Mouse (Mus musculus): ENCODE measurements around the gene Herc1. TPM values are rescaled to one million over a fixed set of nuclear protein-coding genes. Genes with fewer than 3 reads are reported as not detected.
A peak's percentile ranks its signal among the peaks of the same experiment; 100 is the strongest.

The Herc1 gene
- polyA plus RNA-seq, 1 experiment from 2014 or later: 42.5 TPM

GRCm38 (mm10) chr9:66515680-66516210 lies 165.5 kb downstream of the Herc1 start:
- WGBS: 84% methylated on average over 10 of the region's 10 CpGs
- Histone ChIP-seq H3K9ac (no peak overlapping the region), H3K36me3 (peaks cover 69% of the 10 kb centered on the region)

DNA sequence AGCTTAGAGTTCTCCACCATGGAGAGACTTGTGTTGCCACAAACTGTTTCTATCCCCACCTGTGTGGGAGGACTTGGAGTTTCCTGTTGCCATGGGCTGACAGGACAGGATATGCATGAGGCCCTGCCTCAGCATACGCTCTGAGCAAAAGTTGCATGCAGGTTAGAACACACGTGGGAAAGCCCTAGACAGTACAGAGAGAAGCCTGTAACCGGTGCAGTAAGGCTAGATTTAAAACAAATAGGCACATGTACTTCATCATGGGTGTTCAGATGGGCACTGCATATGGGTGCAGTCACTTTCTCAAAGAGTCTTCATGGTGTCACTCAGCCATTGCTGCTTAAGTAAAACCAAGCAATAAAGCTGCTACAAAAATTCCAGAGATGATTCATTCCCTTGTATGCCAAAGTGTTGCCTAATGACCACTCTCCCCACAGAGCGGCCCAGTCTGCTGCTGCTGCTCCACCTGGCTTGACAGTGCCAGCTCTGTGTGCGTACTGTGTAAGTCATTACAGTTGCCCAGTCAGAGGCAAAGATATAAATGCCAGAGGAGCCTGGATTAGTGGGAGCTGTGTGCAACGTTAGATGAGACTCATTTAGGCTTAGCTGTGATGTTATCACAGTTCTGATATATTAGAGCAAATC lies 166.2 kb downstream of the Herc1 start:
- Histone ChIP-seq H3K9me3 (no peaks in the 10 kb centered on the region), H3K36me3 (peaks cover 75% of the 10 kb centered on the region), H3K27ac (replicated peaks) (no peak overlapping the region), H3K4me3 (no peak overlapping the region), H3K4me1 (replicated peaks) (peaks cover 23% of the 10 kb centered on the region), H3K4me2 (no peak overlapping the region), H3K9ac (no peak overlapping the region), H3K27me3 (no peaks in the 10 kb centered on the region)
- ATAC-seq (ENCODE audit: low read depth): no peak
- 90% methylated on average over 6 of the region's 6 CpGs for WGBS

More at GRCm38 (mm10) chr9:66515680-66516210, 165.5 kb downstream of the Herc1 start:
- Histone ChIP-seq H3K4me2 (no peak overlapping the region), H3K27me3 (no peaks in the 10 kb centered on the region), H3K9me3 (no peaks in the 10 kb centered on the region), H3K4me3 (no peak overlapping the region), H3K4me1 (replicated peaks) (peaks cover 28% of the 10 kb centered on the region), H3K27ac (replicated peaks) (no peak overlapping the region)
- no peak for ATAC-seq (ENCODE audit: low read depth)

DNA sequence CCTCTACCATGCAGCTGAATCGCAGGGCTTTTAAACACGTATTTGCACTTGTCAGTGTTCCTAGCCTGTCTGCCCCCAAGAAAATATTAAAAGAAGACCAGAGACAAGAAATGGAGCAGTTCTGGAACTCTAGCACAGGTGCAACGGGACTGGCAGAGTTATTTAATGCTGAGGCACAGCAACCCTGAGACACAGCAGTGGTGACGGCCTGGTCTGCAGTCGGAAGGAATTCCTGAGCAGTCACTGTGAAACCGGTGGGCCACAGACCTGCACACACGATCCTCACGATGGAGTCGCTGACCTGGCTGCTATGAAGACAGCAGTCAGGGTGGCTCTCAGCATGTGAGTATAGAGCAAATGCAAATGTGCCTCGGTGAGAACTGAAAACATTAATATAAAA lies 167.5 kb downstream of the Herc1 start:
- Histone ChIP-seq H3K4me3 (no peak overlapping the region), H3K27ac (replicated peaks) (no peak overlapping the region), H3K4me1 (replicated peaks) (peaks cover 19% of the 10 kb centered on the region), H3K9ac (no peak overlapping the region), H3K4me2 (no peak overlapping the region), H3K27me3 (no peaks in the 10 kb centered on the region), H3K9me3 (no peaks in the 10 kb centered on the region), H3K36me3 (peaks cover 87% of the 10 kb centered on the region)
- no peak for ATAC-seq (ENCODE audit: low read depth)
- WGBS: 90% methylated on average over 10 of the region's 10 CpGs

DNA sequence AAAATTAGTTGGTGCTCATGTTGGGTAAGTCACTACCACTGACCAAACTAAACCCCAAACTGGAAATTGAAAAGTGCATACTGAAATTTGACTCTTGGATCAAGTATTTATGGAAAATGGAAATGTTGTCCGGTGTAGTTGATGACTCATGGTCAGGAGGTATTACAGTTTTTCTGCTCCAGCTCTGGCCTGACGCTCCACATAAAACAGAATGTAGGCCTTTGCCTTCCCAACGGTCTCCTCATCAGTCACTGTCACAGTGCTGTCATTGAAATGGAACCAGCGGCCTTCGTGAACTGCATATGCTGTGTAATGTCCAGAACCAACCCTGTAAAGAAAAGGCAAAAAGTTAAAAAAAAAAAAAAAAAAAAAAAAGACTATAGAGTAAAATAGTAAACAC lies 168.0 kb downstream of the Herc1 start:
- WGBS: 76% methylated on average over 5 of the region's 5 CpGs
- no peak overlapping the region for H3K9ac ChIP-seq
- H3K27me3 ChIP-seq: no peaks in the 10 kb centered on the region
- H3K4me2 ChIP-seq: no peak overlapping the region
- peak overlapping the region; percentile 68; the same call in 1 of the 2 replicates for H3K27ac ChIP-seq (replicated peaks)
- ATAC-seq (ENCODE audit: low read depth): no peak
- no peak overlapping the region for H3K4me3 ChIP-seq
- H3K4me1 ChIP-seq (replicated peaks): peaks cover 14% of the 10 kb centered on the region; the same call in 1 of the 2 replicates
- H3K36me3 ChIP-seq: peaks cover 92% of the 10 kb centered on the region
- no peaks in the 10 kb centered on the region for H3K9me3 ChIP-seq

GRCm38 (mm10) chr9:66518901-66519300 lies 168.7 kb downstream of the Herc1 start:
- WGBS: 35% methylated on average over 5 of the region's 5 CpGs
- no peak overlapping the region for H3K4me2 ChIP-seq
- no peaks in the 10 kb centered on the region for H3K27me3 ChIP-seq
- H3K9me3 ChIP-seq: no peaks in the 10 kb centered on the region
- H3K27ac ChIP-seq (replicated peaks): peak overlapping the region; percentile 68
- H3K4me1 ChIP-seq (replicated peaks): peaks cover 11% of the 10 kb centered on the region; the same call in 1 of the 2 replicates
- peaks cover 95% of the 10 kb centered on the region for H3K36me3 ChIP-seq
- 0 out of 2 replicates have a peak, but pooled peaks have one; percentile 26 for ATAC-seq (ENCODE audit: low read depth)
- no peak overlapping the region for H3K9ac ChIP-seq
- H3K4me3 ChIP-seq: no peak overlapping the region

GRCm38 (mm10) chr9:66520299-66520698 lies 170.0 kb downstream of the Herc1 start:
- no peak for ATAC-seq (ENCODE audit: low read depth)
- H3K36me3 ChIP-seq: peaks cover 92% of the 10 kb centered on the region
- no peaks in the 10 kb centered on the region for H3K9me3 ChIP-seq
- no peak overlapping the region for H3K9ac ChIP-seq
- 96% methylated on average over 4 of the region's 4 CpGs for WGBS
- peaks cover 7% of the 10 kb centered on the region; the same call in 1 of the 2 replicates for H3K4me1 ChIP-seq (replicated peaks)
- no peak overlapping the region for H3K27ac ChIP-seq (replicated peaks)
- no peak overlapping the region for H3K4me3 ChIP-seq
- no peaks in the 10 kb centered on the region for H3K27me3 ChIP-seq
- no peak overlapping the region for H3K4me2 ChIP-seq

GRCm38 (mm10) chr9:66521595-66521994 lies 171.3 kb downstream of the Herc1 start:
- no peaks in the 10 kb centered on the region for H3K9me3 ChIP-seq
- H3K27me3 ChIP-seq: no peaks in the 10 kb centered on the region
- H3K9ac ChIP-seq: no peak overlapping the region
- no peak overlapping the region for H3K4me2 ChIP-seq
- 96% methylated on average over 3 of the region's 3 CpGs for WGBS
- peaks cover 93% of the 10 kb centered on the region for H3K36me3 ChIP-seq
- H3K27ac ChIP-seq (replicated peaks): no peak overlapping the region
- ATAC-seq (ENCODE audit: low read depth): no peak
- H3K4me1 ChIP-seq (replicated peaks): peaks cover 7% of the 10 kb centered on the region; the same call in 1 of the 2 replicates
- H3K4me3 ChIP-seq: no peak overlapping the region

- Histone ChIP-seq H3K4me1 (replicated peaks) (no peaks in the 10 kb centered on the region), H3K27me3 (no peaks in the 10 kb centered on the region), H3K9me3 (no peaks in the 10 kb centered on the region), H3K9ac (no peak overlapping the region), H3K4me2 (no peak overlapping the region), H3K27ac (replicated peaks) (no peak overlapping the region), H3K4me3 (no peak overlapping the region), H3K36me3 (peaks cover 76% of the 10 kb centered on the region)
- 83% methylated on average over 4 of the region's 4 CpGs for WGBS
- no peak for ATAC-seq (ENCODE audit: low read depth)
These were observed 192.5 kb downstream of the Herc1 start for GRCm38 (mm10) chr9:66542785-66543184.

Other genes starting within 250 kb of the Herc1 start
- gene Snx1, start 223.9 kb upstream of the Herc1 start, polyA plus RNA-seq (2015; fragmentation: Nextera tagmentation; extraction: Ambion mirVana): 83.5 and 84.3 TPM in 2 replicates
- 99.2 and 110 TPM in 2 replicates for gene Ciao2a, start 223.8 kb upstream of the Herc1 start, polyA plus RNA-seq (2015; fragmentation: Nextera tagmentation; extraction: Ambion mirVana)
- gene Dapk2, start 192.2 kb upstream of the Herc1 start, polyA plus RNA-seq (2015; fragmentation: Nextera tagmentation; extraction: Ambion mirVana): 1.3 and 2.5 TPM in 2 replicates
- 1.2 and 1.7 TPM in 2 replicates for gene Fbxl22, start 164.1 kb downstream of the Herc1 start, polyA plus RNA-seq (2015; fragmentation: Nextera tagmentation; extraction: Ambion mirVana)
- 74.7 and 97.3 TPM in 2 replicates for gene Usp3, start 242.7 kb downstream of the Herc1 start, polyA plus RNA-seq (2015; fragmentation: Nextera tagmentation; extraction: Ambion mirVana)